In genomic region chr16:8637217-8638051, GRCm38 (mm10) we compare ENCODE assay signal across 1 mouse cellular context.
TF ChIP-seq lines count a peak whose summit lies in the region.

Pmm2 (plus strand) TSS chr16:8637674.
Tmem186 (minus strand) TSS chr16:8637712.

TF ChIP-seq in myocyte, 11 proteins besides CTCF, POLR2A, EP300 and RAD21 (continued from another document):
- no peak for TF ChIP-seq REST (IDR thresholded peaks at IDR 0.05; ENCODE audit: insufficient read depth, insufficient read length)
